Mouse (Mus musculus) telencephalon, adult 2 months (tissue): Measurements from ENCODE around the gene Cyp2t4.

Source experiments
- DNase-seq: peaks from one replicate; pipeline ENCODE4 v3.0.0-alpha.2; 2011; ENCODE audit warnings: low read depth, low spot score

Cyp2t4 gene

GRCm38 (mm10) chr7:27153205-27153764 lies at the start of gene Cyp2t4:
Gene Cyp2t4, plus strand, starts transcription at chr7:27153714.
- DNase-seq: no peak

- DNase-seq: no peak
These were observed 48.6 kb upstream of the Cyp2t4 start for GRCm38 (mm10) chr7:27104882-27105281.

- no peak for DNase-seq
These were observed 43.2 kb upstream of the Cyp2t4 start for GRCm38 (mm10) chr7:27110327-27110726.

- no peak for DNase-seq
These were observed 42.5 kb upstream of the Cyp2t4 start for GRCm38 (mm10) chr7:27111038-27111437.

- DNase-seq: no peak
These were observed 41.5 kb upstream of the Cyp2t4 start for GRCm38 (mm10) chr7:27111987-27112386.

- DNase-seq: no peak
These were observed 35.4 kb upstream of the Cyp2t4 start for GRCm38 (mm10) chr7:27118033-27118511.

GRCm38 (mm10) chr7:27119676-27120075 lies 33.8 kb upstream of the Cyp2t4 start, which contains the start of gene Cyp2f2:
Gene Cyp2f2, plus strand, starts transcription at chr7:27119909.
- DNase-seq: no peak

- DNase-seq: no peak
These were observed 29.1 kb upstream of the Cyp2t4 start for GRCm38 (mm10) chr7:27124305-27124832.

GRCm38 (mm10) chr7:27124969-27125368 lies 28.5 kb upstream of the Cyp2t4 start:
- DNase-seq: no peak

GRCm38 (mm10) chr7:27128162-27128561 lies 25.4 kb upstream of the Cyp2t4 start:
- peak; percentile 5 for DNase-seq

GRCm38 (mm10) chr7:27128946-27129345 lies 24.6 kb upstream of the Cyp2t4 start:
- no peak for DNase-seq

GRCm38 (mm10) chr7:27129811-27130210 lies 23.7 kb upstream of the Cyp2t4 start:
- no peak for DNase-seq

- DNase-seq: no peak
These were observed 22.8 kb upstream of the Cyp2t4 start for GRCm38 (mm10) chr7:27130521-27131370.

GRCm38 (mm10) chr7:27131387-27131786 lies 22.1 kb upstream of the Cyp2t4 start:
- DNase-seq: no peak

GRCm38 (mm10) chr7:27132588-27132987 lies 20.9 kb upstream of the Cyp2t4 start:
- DNase-seq: peak; percentile 32

GRCm38 (mm10) chr7:27133156-27133555 lies 20.4 kb upstream of the Cyp2t4 start:
- no peak for DNase-seq

GRCm38 (mm10) chr7:27133757-27134156 lies 19.8 kb upstream of the Cyp2t4 start:
- DNase-seq: no peak

GRCm38 (mm10) chr7:27136410-27136996 lies 17.0 kb upstream of the Cyp2t4 start:
- no peak for DNase-seq

GRCm38 (mm10) chr7:27156005-27156404 lies 2.5 kb downstream of the Cyp2t4 start:
- peak; percentile 58 for DNase-seq

GRCm38 (mm10) chr7:27158171-27158570 lies 4.7 kb downstream of the Cyp2t4 start:
- DNase-seq: no peak

- DNase-seq: no peak
These were observed 5.7 kb downstream of the Cyp2t4 start for GRCm38 (mm10) chr7:27159256-27159655.

GRCm38 (mm10) chr7:27159882-27160281 lies 6.4 kb downstream of the Cyp2t4 start:
- DNase-seq: peak; percentile 82
